Comparison of ENCODE assay signal across 11 mouse cellular contexts in genomic region chr8:12917029-12917428, GRCm38 (mm10). TPM values are rescaled to one million over a fixed set of nuclear protein-coding genes. Genes with fewer than 3 reads are reported as not detected.
A peak's percentile ranks its signal among the peaks of the same experiment; 100 is the strongest.
DNase-seq lines count a peak whose midpoint lies in the region; ATAC-seq and TF ChIP-seq lines count a peak whose summit lies in the region.
"Had no signal": no experiment of that assay in that cellular context is flagged by ENCODE, and none has a peak within 500 bp of the region (broad histone marks: within the 10 kb centered on the region; RNA-seq: fewer than 3 reads in every experiment).

No protein-coding gene starts in this region.

- no peak for DNase-seq in layer of hippocampus, adult 2 months (ENCODE audit: low spot score in 2 of 2)
- DNase-seq in layer of hippocampus, adult 9-10 months (ENCODE audit: low spot score) = no peak
- DNase-seq in hindbrain, postnatal 0 days (ENCODE audit: low spot score) = no peak
- DNase-seq in right cerebral cortex, adult 2 months (ENCODE audit: low spot score in 2 of 2) = peak; percentile 35 to 59
- no peak for DNase-seq in heart, postnatal 10 days
- no peak for DNase-seq in lung, postnatal 4 days
- DNase-seq: adrenal gland, postnatal 25 days; embryo, embryonic 11 days; liver, embryonic 13.5 days had no signal

- H3K27ac ChIP-seq in layer of hippocampus, adult 2 months = peak overlapping the region; percentile 93
- H3K27ac ChIP-seq in cortical plate, adult 2 months (ENCODE audit: insufficient read depth, low read length) = peak overlapping the region; percentile 4; the same call in 1 of the 2 replicates
- peak overlapping the region; percentile 82; the same call in 1 of the 2 replicates for H3K27ac ChIP-seq in hindbrain, postnatal 0 days
- H3K27ac ChIP-seq: liver, embryonic 13.5 days had no signal

- 58% methylated on average over 3 of the region's 3 CpGs for WGBS in hindbrain, postnatal 0 days

- H3K36me3 ChIP-seq in hindbrain, postnatal 0 days (ENCODE audit: insufficient read depth, low read length) = no peaks in the 10 kb centered on the region
- H3K36me3 ChIP-seq: liver, embryonic 13.5 days had no signal

- peak overlapping the region; percentile 85 for H3K4me2 ChIP-seq in hindbrain, postnatal 0 days (ENCODE audit: low read depth, low read length)
- H3K4me2 ChIP-seq: liver, embryonic 13.5 days had no signal

- H3K9ac ChIP-seq in hindbrain, postnatal 0 days (replicated peaks; ENCODE audit: low read length) = peak overlapping the region; percentile 69
- H3K9ac ChIP-seq: liver, embryonic 13.5 days had no signal

- intact Hi-C loops in heart, postnatal 10 days (cut with DNase I) = no loop called here

- no peaks in the 10 kb centered on the region for H3K9me3 ChIP-seq in hindbrain, postnatal 0 days (ENCODE audit: low read length)
- H3K9me3 ChIP-seq: liver, embryonic 13.5 days had no signal

- no peak for TF ChIP-seq CTCF in layer of hippocampus, adult 2 months (conservative IDR thresholded peaks at IDR 0.05)
- no peak for TF ChIP-seq CTCF in cortical plate, adult 2 months (IDR thresholded peaks at IDR 0.05; ENCODE audit: extremely low read depth, insufficient read depth, low read length)
- TF ChIP-seq CTCF in hindbrain, postnatal 0 days (IDR thresholded peaks at IDR 0.05; ENCODE audit: low read depth) = no peak

- H3K4me1 ChIP-seq in cortical plate, adult 2 months (ENCODE audit: control insufficient read depth, insufficient read depth, low read length) = peaks cover 13% of the 10 kb centered on the region
- peaks cover 15% of the 10 kb centered on the region for H3K4me1 ChIP-seq in hindbrain, postnatal 0 days (ENCODE audit: insufficient read depth, low read length)
- H3K4me1 ChIP-seq: liver, embryonic 13.5 days had no signal

- no peak for ATAC-seq in hindbrain, postnatal 0 days
- ATAC-seq in megakaryocyte progenitor cell, adult 5-6 weeks (replicated peaks; ENCODE audit: poor library complexity) = no peak

- no peaks in the 10 kb centered on the region for H3K27me3 ChIP-seq in hindbrain, postnatal 0 days (ENCODE audit: insufficient read depth, low read length)

- peak; percentile 11; the same call in 1 of the 2 replicates for TF ChIP-seq POLR2A in cortical plate, adult 2 months (IDR thresholded peaks at IDR 0.05; ENCODE audit: extremely low read depth, insufficient read depth, low read length)

- peak overlapping the region; percentile 70 for H3K4me3 ChIP-seq in layer of hippocampus, adult 2 months
- H3K4me3 ChIP-seq in cortical plate, adult 2 months (ENCODE audit: insufficient read depth, low read length) = peak overlapping the region; percentile 49
- peak overlapping the region; percentile 54 for H3K4me3 ChIP-seq in hindbrain, postnatal 0 days (ENCODE audit: low read length)
- H3K4me3 ChIP-seq: liver, embryonic 13.5 days had no signal

RNA-seq across cellular contexts. Expression of gene Mcf2l, which starts 43.4 kb away (rescaled TPM):
- total RNA-seq in layer of hippocampus, adult 2 months (2021) = 100 to 1,000 TPM; 225 to 238 TPM
- 144 and 148 TPM in 2 replicates for polyA plus RNA-seq in cortical plate, adult 2 months (2012; rRNA removed)
- 298 and 316 TPM in 2 replicates for total RNA-seq in hindbrain, postnatal 0 days (2014; rRNA removed)
- polyA plus RNA-seq in hindbrain, postnatal 0 days (2015; fragmentation: Nextera tagmentation; extraction: Ambion mirVana) = 94.1 and 94.2 TPM in 2 replicates
- total RNA-seq in megakaryocyte progenitor cell, adult 5-6 weeks (2015) = 7.6 and 8.8 TPM in 2 replicates
- 19.9 and 20.2 TPM in 2 replicates for total RNA-seq in megakaryocyte progenitor cell, adult 5-6 weeks (2017)
- 10 to 100 TPM; 56.4 to 88.8 TPM for total RNA-seq in heart, postnatal 10 days (2021)

Comparison
In these comparisons a context has a peak if more than half of its experiments do, and no peak if none do; other contexts are left out.
1. DNase-seq: peak in right cerebral cortex, adult 2 months (2 of 2); none in layer of hippocampus, adult 2 months (0 of 2), layer of hippocampus, adult 9-10 months (single experiment), hindbrain, postnatal 0 days (single experiment), heart, postnatal 10 days (0 of 2) and lung, postnatal 4 days (0 of 2).
2. H3K27ac ChIP-seq: peak in every context shown above with its lines; median percentile 93 in layer of hippocampus, adult 2 months; 82 in hindbrain, postnatal 0 days; 4 in cortical plate, adult 2 months.
3. Peak in every context shown above with its lines, with median percentiles within 50 percentile points of each other: H3K4me3 ChIP-seq.